Mouse (Mus musculus) testis, adult 2 months (tissue): ENCODE data around the gene C87436.

Experiments used
- CTCF ChIP-seq: fragments of 200-500 bp; IDR thresholded peaks from 2 replicates; pipeline ENCODE4 v1.5.1; 2012; ENCODE audit warnings: low read depth, mild to moderate bottlenecking, inconsistent platforms, low read length, moderate library complexity; ENCODE audit not compliant: control insufficient read depth, insufficient read depth, insufficient replicate concordance
- POLR2A ChIP-seq: fragments of 200-500 bp; IDR thresholded peaks from 2 replicates; pipeline ENCODE4 v1.6.1; 2012; ENCODE audit warnings: low read depth, mild to moderate bottlenecking, inconsistent platforms, low read length, moderate library complexity; ENCODE audit not compliant: control insufficient read depth

DNA sequence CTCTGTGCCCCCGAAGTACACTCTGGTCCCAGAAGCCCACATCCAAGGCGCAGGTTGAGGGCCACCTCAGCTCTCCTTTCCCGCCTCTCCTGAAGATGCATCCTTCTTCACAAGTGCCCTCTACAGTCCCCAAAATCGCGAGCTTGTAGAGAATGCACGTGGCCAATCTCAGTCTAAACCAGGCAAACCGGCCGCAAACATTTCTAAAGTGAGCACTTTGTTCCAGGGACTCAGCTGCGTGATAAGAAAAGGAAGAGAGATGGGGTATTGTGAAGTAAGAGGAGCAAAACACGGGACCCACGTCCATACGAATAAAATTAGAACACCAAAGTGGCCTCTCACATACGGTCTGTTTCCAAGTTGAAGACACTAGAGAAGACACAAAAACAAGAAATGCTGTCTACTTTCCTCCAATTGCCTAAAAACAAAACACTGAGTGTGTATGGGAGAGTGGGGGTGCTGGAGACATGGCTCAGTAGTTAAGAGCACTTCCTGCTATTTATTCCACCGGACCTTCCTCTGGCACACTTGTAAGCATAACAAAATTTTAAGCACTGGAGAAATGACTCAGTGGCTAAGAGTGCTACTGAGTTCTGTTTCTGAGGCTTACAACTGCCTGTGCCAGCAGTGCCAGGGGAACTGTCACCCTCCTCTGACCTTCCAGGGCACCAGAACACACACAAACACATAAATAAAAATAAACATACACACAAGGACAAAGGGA is 40.8 kb upstream of the C87436 start:
- TF ChIP-seq CTCF (no peak), POLR2A (no peak)
